Mouse (Mus musculus) liver, adult 2 months (tissue): ENCODE data around the gene Tspo.

ENCODE experiments used
- CTCF ChIP-seq: fragments of 200-500 bp; IDR thresholded peaks from 2 replicates; pipeline ENCODE4 v1.5.1; 2011; ENCODE audit warnings: low read depth, low read length, control low read depth
- POLR2A ChIP-seq: fragments of 200-500 bp; IDR thresholded peaks from 2 replicates; pipeline ENCODE4 v1.6.1; 2011; ENCODE audit warnings: low read length, control low read depth; ENCODE audit not compliant: insufficient read depth; ENCODE audit errors: extremely low read depth

DNA sequence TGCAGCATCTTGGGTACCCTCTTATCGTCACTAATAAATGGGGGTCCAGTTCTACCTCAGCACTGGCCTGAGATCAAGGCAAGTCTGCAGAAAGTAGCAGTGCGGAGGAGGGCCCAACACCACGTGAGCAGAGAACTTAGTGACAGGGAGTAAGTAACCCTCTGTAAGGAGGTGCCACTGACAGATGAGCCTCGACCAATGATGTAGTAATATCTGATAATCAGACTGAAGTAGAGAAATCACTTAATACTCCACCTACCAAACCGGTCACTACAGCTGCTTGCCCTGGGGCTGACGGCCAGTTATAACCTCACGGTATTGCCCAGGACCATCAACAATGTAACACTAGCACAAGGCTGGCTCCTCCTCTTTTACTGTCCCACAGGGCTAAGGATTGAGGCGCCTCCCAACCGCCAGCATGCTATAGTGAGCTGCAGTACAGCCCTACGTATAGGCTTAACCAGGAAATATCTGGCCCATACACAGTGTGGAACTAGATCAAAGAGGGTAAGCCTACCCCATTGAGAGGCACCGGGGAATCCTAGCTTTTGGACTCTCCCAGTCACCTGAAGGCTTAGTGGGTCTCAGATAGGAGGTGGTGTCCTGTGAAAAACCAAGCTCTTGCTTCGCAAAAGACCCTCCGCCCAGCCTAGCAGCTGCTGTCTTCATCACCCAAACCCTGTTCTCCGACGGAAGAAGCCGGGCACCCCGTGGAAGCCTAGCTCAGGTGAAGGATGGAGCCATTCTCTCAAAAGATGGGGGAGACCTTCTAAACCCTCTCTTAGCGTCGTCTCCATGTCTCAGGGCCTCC, 30.5 kb downstream of the Tspo start:
- no peak for TF ChIP-seq CTCF
- no peak for TF ChIP-seq POLR2A
